Mouse (Mus musculus) stomach, postnatal 0 days (tissue): ENCODE measurements around the gene Fsd1.

Experiments
- CTCF ChIP-seq: IDR thresholded peaks from 2 replicates; pipeline ENCODE4 v1.5.1; 2016; ENCODE audit warnings: antibody characterized with exemption, low read depth, mild to moderate bottlenecking, moderate library complexity
- EP300 ChIP-seq: optimal IDR thresholded peaks from 2 replicates; pipeline ENCODE3; 2016; ENCODE audit warnings: antibody characterized with exemption

- TF ChIP-seq CTCF (no peak), EP300 (no peak)
Measured at GRCm38 (mm10) chr17:55952447-55953027, 33.8 kb upstream of the Fsd1 start, which contains the start of gene Ebi3.
